Mouse (Mus musculus) G1E (cell line): Measurements from ENCODE around the gene Ifit1bl1.

Source experiments
- CTCF ChIP-seq: IDR thresholded peaks from 2 replicates; pipeline ENCODE4 v1.5.1; 2012; ENCODE audit warnings: low read depth, low read length, inconsistent platforms, mixed read lengths
- GATA2 ChIP-seq: IDR thresholded peaks from 2 replicates; pipeline ENCODE4 v1.6.1; 2012; ENCODE audit warnings: low read depth, low read length, inconsistent platforms, borderline replicate concordance
- POLR2AphosphoS5 ChIP-seq: IDR thresholded peaks from 2 replicates; pipeline ENCODE4 v1.6.1; 2012; ENCODE audit warnings: low read depth, low read length, inconsistent platforms; ENCODE audit not compliant: insufficient replicate concordance
- TAL1 ChIP-seq: conservative IDR thresholded peaks from 2 replicates; pipeline ENCODE4 v1.6.1; 2012; ENCODE audit warnings: low read depth, low read length, inconsistent platforms, mixed read lengths

DNA sequence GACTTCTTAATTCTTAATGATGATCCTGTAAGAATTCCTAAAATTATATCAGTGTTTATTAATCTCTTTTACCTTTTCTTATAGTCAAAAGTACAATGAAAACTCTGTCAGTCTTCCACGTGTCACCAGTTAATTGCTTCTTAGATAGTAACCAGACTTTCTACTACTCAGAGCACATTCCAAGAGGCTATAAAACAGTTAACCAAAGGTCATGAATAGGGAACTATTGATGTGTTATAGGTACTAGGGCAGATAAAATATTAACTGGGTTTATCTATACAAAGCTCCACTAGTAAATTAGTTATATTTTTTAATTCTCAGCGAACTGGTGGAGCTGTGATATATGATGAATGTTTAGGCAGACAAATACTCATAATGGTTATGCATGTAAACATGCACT, 25.7 kb upstream of the Ifit1bl1 start:
- TF ChIP-seq CTCF (no peak), TAL1 (no peak), GATA2 (no peak), POLR2AphosphoS5 (no peak)
